Mouse (Mus musculus): ENCODE data around the gene Zbtb20.
A peak's percentile ranks its signal among the peaks of the same experiment; 100 is the strongest.

Gene Zbtb20

GRCm38 (mm10) chr16:43462470-43463455, 587.1 kb downstream of the Zbtb20 start:
- peak in 1 of 2 experiments; percentile 1 for DNase-seq

GRCm38 (mm10) chr16:43463684-43464475, 588.2 kb downstream of the Zbtb20 start:
- no peak for DNase-seq

GRCm38 (mm10) chr16:43464476-43465080, 588.9 kb downstream of the Zbtb20 start:
- peak; percentile 40 to 61 for DNase-seq

GRCm38 (mm10) chr16:43465368-43465839, 589.7 kb downstream of the Zbtb20 start:
- DNase-seq: no peak

- no peak for DNase-seq
Observed at GRCm38 (mm10) chr16:43465921-43466748, 590.5 kb downstream of the Zbtb20 start.

GRCm38 (mm10) chr16:43466749-43467065, 591.0 kb downstream of the Zbtb20 start:
- DNase-seq: no peak

GRCm38 (mm10) chr16:43471060-43471459, 595.4 kb downstream of the Zbtb20 start:
- DNase-seq: no peak

GRCm38 (mm10) chr16:43474941-43475728, 599.5 kb downstream of the Zbtb20 start:
- DNase-seq: no peak

- no peak for DNase-seq
Observed at GRCm38 (mm10) chr16:43476921-43477320, 601.2 kb downstream of the Zbtb20 start.

GRCm38 (mm10) chr16:43478352-43478751, 602.7 kb downstream of the Zbtb20 start:
- no peak for DNase-seq

GRCm38 (mm10) chr16:43480532-43480931, 604.9 kb downstream of the Zbtb20 start:
- no peak for DNase-seq

GRCm38 (mm10) chr16:43482125-43482524, 606.4 kb downstream of the Zbtb20 start:
- no peak for DNase-seq

GRCm38 (mm10) chr16:43482738-43483137, 607.1 kb downstream of the Zbtb20 start:
- DNase-seq: no peak

- no peak for DNase-seq
Observed at GRCm38 (mm10) chr16:43484400-43484799, 608.7 kb downstream of the Zbtb20 start.

- no peak for DNase-seq
Observed at GRCm38 (mm10) chr16:43489362-43489761, 613.7 kb downstream of the Zbtb20 start.

GRCm38 (mm10) chr16:43489984-43490383, 614.3 kb downstream of the Zbtb20 start:
- no peak for DNase-seq

- no peak for DNase-seq
Observed at GRCm38 (mm10) chr16:43492863-43493262, 617.2 kb downstream of the Zbtb20 start.

- DNase-seq: no peak
Observed at GRCm38 (mm10) chr16:43493596-43494385, 618.1 kb downstream of the Zbtb20 start.

- no peak for DNase-seq
Observed at GRCm38 (mm10) chr16:43495175-43495818, 619.6 kb downstream of the Zbtb20 start.

GRCm38 (mm10) chr16:43497093-43497492, 621.4 kb downstream of the Zbtb20 start:
- no peak for DNase-seq
